Mouse (Mus musculus) bone marrow macrophage, adult 2 months (primary cell): ENCODE data around the gene Igfbp7.

ENCODE experiments used
- CTCF ChIP-seq: IDR thresholded peaks from 2 replicates; pipeline ENCODE4 v1.5.1; 2012; ENCODE audit warnings: low read depth, mild to moderate bottlenecking, low read length, moderate library complexity
- POLR2A ChIP-seq: IDR thresholded peaks from 2 replicates; pipeline ENCODE4 v1.6.1; 2012; ENCODE audit warnings: mild to moderate bottlenecking, low read depth, low read length, borderline replicate concordance

GRCm38 (mm10) chr5:77436308-77436707 lies 28.5 kb upstream of the Igfbp7 start:
- TF ChIP-seq CTCF (no peak), POLR2A (no peak)
